Mouse (Mus musculus) E14TG2a.4 (cell line): Measurements from ENCODE around the gene Gm6685.
"Not testable (repeated sequence)": the region's sequence is repeated elsewhere in the genome, so short reads cannot be mapped to it uniquely, and the experiment has no call there.

Source experiments
- H3K27me3 ChIP-seq: 2 replicates; pipeline ENCODE4 v1.6.1; 2014; ENCODE audit warnings: low read length, control low read depth; ENCODE audit not compliant: insufficient read depth
- H3K36me3 ChIP-seq: 2 replicates; pipeline ENCODE4 v1.6.1; 2014; ENCODE audit warnings: low read length, control low read depth; ENCODE audit not compliant: insufficient read depth
- H3K4me1 ChIP-seq: replicated peaks from 2 replicates; pipeline ENCODE4 v1.6.1; 2014; ENCODE audit warnings: low read depth, low read length, control low read depth
- H3K4me3 ChIP-seq: replicated peaks from 2 replicates; pipeline ENCODE4 v1.5.1; 2014; ENCODE audit warnings: mild to moderate bottlenecking, low read length
- H3K9me3 ChIP-seq: 2 replicates; pipeline ENCODE4 v1.6.1; 2014; ENCODE audit warnings: low read length, control low read depth
- CTCF ChIP-seq: conservative IDR thresholded peaks from 2 replicates; pipeline ENCODE4 v1.5.1; 2014; ENCODE audit warnings: low read length
- NANOG ChIP-seq: IDR thresholded peaks from 2 replicates; pipeline ENCODE4 v1.6.1; 2014; ENCODE audit warnings: borderline replicate concordance, low read length, mixed read lengths
- POU5F1 ChIP-seq: IDR thresholded peaks from 2 replicates; pipeline ENCODE4 v1.6.1; 2014; ENCODE audit warnings: low read length, borderline replicate concordance

Gm6685 gene

GRCm38 (mm10) chr11:28339224-28340150, at the start of gene Gm6685:
Gene Gm6685 (minus strand): TSS chr11:28339867.
- H3K9me3 ChIP-seq, H3K36me3 ChIP-seq: not testable (repeated sequence)

GRCm38 (mm10) chr11:28375891-28376290, 36.2 kb upstream of the Gm6685 start:
- no peak overlapping the region for H3K4me3 ChIP-seq
- TF ChIP-seq CTCF = no peak
- H3K27me3 ChIP-seq = no peaks in the 10 kb centered on the region
- no peaks in the 10 kb centered on the region for H3K4me1 ChIP-seq
- peaks cover 37% of the 10 kb centered on the region for H3K9me3 ChIP-seq
- H3K36me3 ChIP-seq = no peaks in the 10 kb centered on the region

More at GRCm38 (mm10) chr11:28339224-28340150, at the start of gene Gm6685:
- not testable (repeated sequence) for H3K27me3 ChIP-seq, H3K4me1 ChIP-seq
- H3K4me3 ChIP-seq = peak within 1 kb of the TSS; percentile 69

GRCm38 (mm10) chr11:28374636-28375035, 35.0 kb upstream of the Gm6685 start:
- TF ChIP-seq CTCF (no peak), POU5F1 (no peak), NANOG (no peak)
- Histone ChIP-seq H3K4me3 (no peak overlapping the region), H3K36me3 (no peaks in the 10 kb centered on the region), H3K9me3 (peaks cover 49% of the 10 kb centered on the region), H3K27me3 (no peaks in the 10 kb centered on the region), H3K4me1 (no peaks in the 10 kb centered on the region)

- not testable (repeated sequence) for H3K36me3 ChIP-seq, H3K27me3 ChIP-seq, H3K4me3 ChIP-seq, H3K4me1 ChIP-seq
- peaks cover 56% of the 10 kb centered on the region for H3K9me3 ChIP-seq
These were observed 31.7 kb upstream of the Gm6685 start for GRCm38 (mm10) chr11:28371381-28371780.

- Histone ChIP-seq H3K9me3 (peaks cover 20% of the 10 kb centered on the region), H3K27me3 (peaks cover 17% of the 10 kb centered on the region), H3K4me3 (peak overlapping the region; percentile 50), H3K36me3 (no peaks in the 10 kb centered on the region), H3K4me1 (peaks cover 18% of the 10 kb centered on the region)
- TF ChIP-seq POU5F1 = no peak
- no peak for TF ChIP-seq NANOG
- TF ChIP-seq CTCF = no peak
These were observed 26.2 kb upstream of the Gm6685 start for GRCm38 (mm10) chr11:28365929-28366244.

GRCm38 (mm10) chr11:28365209-28365928, 25.7 kb upstream of the Gm6685 start:
- no peaks in the 10 kb centered on the region for H3K36me3 ChIP-seq
- peaks cover 17% of the 10 kb centered on the region for H3K27me3 ChIP-seq
- H3K4me3 ChIP-seq = peak overlapping the region; percentile 50
- H3K4me1 ChIP-seq = peaks cover 18% of the 10 kb centered on the region
- TF ChIP-seq CTCF = no peak
- no peak for TF ChIP-seq NANOG
- no peak for TF ChIP-seq POU5F1
- peaks cover 15% of the 10 kb centered on the region for H3K9me3 ChIP-seq

- Histone ChIP-seq H3K36me3 (no peaks in the 10 kb centered on the region), H3K4me3 (no peak overlapping the region), H3K4me1 (no peaks in the 10 kb centered on the region), H3K27me3 (no peaks in the 10 kb centered on the region), H3K9me3 (peaks cover 6% of the 10 kb centered on the region)
- TF ChIP-seq CTCF (no peak), NANOG (no peak), POU5F1 (no peak)
These were observed 3.8 kb upstream of the Gm6685 start for GRCm38 (mm10) chr11:28343465-28343864.

- no peak for TF ChIP-seq POU5F1
These were observed 2.2 kb upstream of the Gm6685 start for GRCm38 (mm10) chr11:28341887-28342286.

GRCm38 (mm10) chr11:28327878-28328277, 11.8 kb downstream of the Gm6685 start:
- Histone ChIP-seq H3K9me3 (no peaks in the 10 kb centered on the region), H3K36me3 (no peaks in the 10 kb centered on the region)
- TF ChIP-seq NANOG (no peak), POU5F1 (no peak), CTCF (no peak)

More at GRCm38 (mm10) chr11:28341887-28342286, 2.2 kb upstream of the Gm6685 start:
- Histone ChIP-seq H3K4me3 (no peak overlapping the region), H3K36me3 (no peaks in the 10 kb centered on the region), H3K27me3 (no peaks in the 10 kb centered on the region), H3K4me1 (no peaks in the 10 kb centered on the region), H3K9me3 (peaks cover 6% of the 10 kb centered on the region)

More at GRCm38 (mm10) chr11:28327878-28328277, 11.8 kb downstream of the Gm6685 start:
- Histone ChIP-seq H3K4me3 (no peak overlapping the region), H3K27me3 (no peaks in the 10 kb centered on the region), H3K4me1 (no peaks in the 10 kb centered on the region)
